Mouse (Mus musculus): ENCODE measurements around the gene Sin3a. TPM values are rescaled to one million over a fixed set of nuclear protein-coding genes. Genes with fewer than 3 reads are reported as not detected.

The Sin3a gene
- polyA plus RNA-seq, 1 experiment from 2014 or later, result 15.7 TPM

Other genes starting within 250 kb of the Sin3a start
- 0.38 and 0.62 TPM in 2 replicates for gene Odf3l1, start 207.4 kb upstream of the Sin3a start, polyA plus RNA-seq (2015; fragmentation: Nextera tagmentation; extraction: Ambion mirVana)
- gene Cspg4, start 207.0 kb upstream of the Sin3a start, polyA plus RNA-seq (2015; fragmentation: Nextera tagmentation; extraction: Ambion mirVana), result 28.9 and 38.3 TPM in 2 replicates
- gene Snx33, start 143.7 kb upstream of the Sin3a start, polyA plus RNA-seq (2015; fragmentation: Nextera tagmentation; extraction: Ambion mirVana), result 7.0 and 9.5 TPM in 2 replicates
- gene Imp3, start 134.6 kb upstream of the Sin3a start, polyA plus RNA-seq (2015; fragmentation: Nextera tagmentation; extraction: Ambion mirVana), result 61.4 and 63.4 TPM in 2 replicates
- gene Snupn, start 121.2 kb upstream of the Sin3a start, polyA plus RNA-seq (2015; fragmentation: Nextera tagmentation; extraction: Ambion mirVana), result 14.4 and 17.9 TPM in 2 replicates
- 13.4 and 17.1 TPM in 2 replicates for gene Ptpn9, start 77.1 kb upstream of the Sin3a start, polyA plus RNA-seq (2015; fragmentation: Nextera tagmentation; extraction: Ambion mirVana)
- gene Man2c1, start 58.6 kb downstream of the Sin3a start, polyA plus RNA-seq (2015; fragmentation: Nextera tagmentation; extraction: Ambion mirVana), result 45.6 and 65.5 TPM in 2 replicates
- gene Neil1, start 76.3 kb downstream of the Sin3a start, polyA plus RNA-seq (2015; fragmentation: Nextera tagmentation; extraction: Ambion mirVana), result 5.7 and 7.0 TPM in 2 replicates
- 57.7 and 73.4 TPM in 2 replicates for gene Commd4, start 86.3 kb downstream of the Sin3a start, polyA plus RNA-seq (2015; fragmentation: Nextera tagmentation; extraction: Ambion mirVana)
- not detected in 2 replicates for gene Trcg1, start 164.5 kb downstream of the Sin3a start, polyA plus RNA-seq (2015; fragmentation: Nextera tagmentation; extraction: Ambion mirVana)
- gene 1700017B05Rik, start 190.6 kb downstream of the Sin3a start, polyA plus RNA-seq (2015; fragmentation: Nextera tagmentation; extraction: Ambion mirVana), result 9.1 and 13.9 TPM in 2 replicates